Mouse (Mus musculus) erythroblast, embryonic 14.5 days (primary cell): ENCODE data around the gene Mras.

Experiments
- GATA1 ChIP-seq: IDR thresholded peaks from 2 replicates; pipeline ENCODE4 v1.6.1; 2012; ENCODE audit warnings: low read length, inconsistent platforms, mixed read lengths
- TAL1 ChIP-seq: IDR thresholded peaks from 3 replicates; pipeline ENCODE4 v1.6.1; 2012; ENCODE audit warnings: low read length, inconsistent platforms, mixed read lengths

DNA sequence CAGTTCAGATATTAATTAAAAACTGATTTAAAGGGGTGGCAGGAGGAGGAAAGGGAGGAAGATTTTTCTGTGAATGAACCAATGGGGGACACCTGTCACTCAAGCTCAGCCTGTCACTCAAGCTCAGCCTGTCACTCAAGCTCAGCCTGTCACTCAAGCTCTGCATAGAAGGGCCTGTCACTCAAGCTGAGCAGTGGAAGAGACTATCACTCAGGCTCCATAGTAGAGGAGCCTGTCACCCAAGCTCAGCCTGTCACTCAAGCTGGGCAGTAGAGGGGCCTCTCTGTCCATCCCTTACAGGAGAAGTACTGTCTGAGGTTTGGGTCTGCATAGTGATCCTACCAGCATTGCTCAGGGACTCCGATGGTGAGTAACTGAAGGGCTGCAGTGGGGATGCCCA, 98.9 kb downstream of the Mras start:
- no peak for TF ChIP-seq GATA1
- TF ChIP-seq TAL1, result no peak
